Mouse (Mus musculus): ENCODE data around the gene Cbx1. TPM values are rescaled to one million over a fixed set of nuclear protein-coding genes. Genes with fewer than 3 reads are reported as not detected.

The Cbx1 gene
- polyA plus RNA-seq, 1 experiment from 2014 or later = 189 TPM

DNA sequence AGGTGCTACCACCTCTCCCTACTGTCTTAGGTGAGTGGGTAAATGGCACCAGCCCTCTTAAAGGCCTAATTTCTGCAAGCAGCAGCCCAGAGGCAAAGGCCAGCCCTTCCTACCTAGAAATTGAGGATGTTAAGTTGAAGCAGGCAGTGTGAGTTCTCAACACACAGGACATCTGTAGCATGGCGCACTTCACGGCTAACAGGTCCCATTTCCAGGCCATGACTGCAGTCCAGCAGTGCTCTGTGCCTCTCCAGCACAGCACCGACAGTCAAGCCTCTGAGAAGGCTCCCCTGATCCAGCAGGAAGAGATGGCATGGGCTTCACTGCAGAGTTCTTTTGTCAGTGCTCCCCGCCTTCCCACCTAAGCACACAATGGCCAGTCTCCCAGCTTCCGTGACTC lies 28.1 kb downstream of the Cbx1 start:
- no peak for ATAC-seq (ENCODE audit: insufficient number of reproducible peaks, insufficient read depth, low FRiP score, low TSS enrichment, low read depth)
- 92% methylated on average over 5 of the region's 5 CpGs for WGBS
- Histone ChIP-seq H3K4me2 (no peak overlapping the region), H3K9ac (replicated peaks) (no peak overlapping the region), H3K27ac (no peak overlapping the region), H3K4me1 (replicated peaks) (no peaks in the 10 kb centered on the region), H3K27me3 (no peaks in the 10 kb centered on the region), H3K36me3 (peaks cover 85% of the 10 kb centered on the region), H3K4me3 (replicated peaks) (no peak overlapping the region), H3K9me3 (no peaks in the 10 kb centered on the region)

DNA sequence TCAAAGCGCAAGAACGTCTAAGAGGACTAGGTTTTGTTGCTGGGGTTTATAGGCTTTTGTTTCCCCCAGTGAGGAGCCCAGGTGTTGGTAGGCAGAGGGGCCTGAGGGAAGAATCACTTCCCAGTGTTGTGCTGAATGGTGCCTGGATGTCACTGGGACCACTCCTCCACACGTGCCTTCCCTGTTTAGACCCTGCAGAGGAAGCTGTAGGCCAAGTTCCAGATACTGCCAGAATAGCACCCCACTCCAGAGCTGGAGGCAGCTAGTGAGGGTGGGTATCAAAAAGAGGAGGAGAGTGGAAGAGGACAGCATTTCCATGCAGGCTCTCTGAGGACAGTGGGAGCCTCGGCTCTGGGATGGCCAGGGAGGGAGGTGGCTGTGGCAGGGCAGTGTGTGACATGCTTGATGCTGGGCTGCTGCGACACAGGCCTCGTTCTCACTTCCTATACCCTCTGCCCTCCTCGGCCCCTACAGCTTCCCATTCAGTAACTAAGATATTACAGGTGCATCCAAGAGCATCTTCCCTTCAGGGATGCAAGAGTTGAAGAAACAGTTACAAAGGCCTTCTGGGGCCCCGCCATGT lies 29.3 kb downstream of the Cbx1 start:
- ATAC-seq (ENCODE audit: insufficient number of reproducible peaks, insufficient read depth, low FRiP score, low TSS enrichment, low read depth) = no peak
- Histone ChIP-seq H3K27ac (no peak overlapping the region), H3K4me3 (replicated peaks) (no peak overlapping the region), H3K36me3 (peaks cover 81% of the 10 kb centered on the region), H3K4me1 (replicated peaks) (peaks cover 8% of the 10 kb centered on the region), H3K4me2 (no peak overlapping the region), H3K9me3 (no peaks in the 10 kb centered on the region), H3K9ac (replicated peaks) (no peak overlapping the region), H3K27me3 (no peaks in the 10 kb centered on the region)
- WGBS = 90% methylated on average over 8 of the region's 8 CpGs

DNA sequence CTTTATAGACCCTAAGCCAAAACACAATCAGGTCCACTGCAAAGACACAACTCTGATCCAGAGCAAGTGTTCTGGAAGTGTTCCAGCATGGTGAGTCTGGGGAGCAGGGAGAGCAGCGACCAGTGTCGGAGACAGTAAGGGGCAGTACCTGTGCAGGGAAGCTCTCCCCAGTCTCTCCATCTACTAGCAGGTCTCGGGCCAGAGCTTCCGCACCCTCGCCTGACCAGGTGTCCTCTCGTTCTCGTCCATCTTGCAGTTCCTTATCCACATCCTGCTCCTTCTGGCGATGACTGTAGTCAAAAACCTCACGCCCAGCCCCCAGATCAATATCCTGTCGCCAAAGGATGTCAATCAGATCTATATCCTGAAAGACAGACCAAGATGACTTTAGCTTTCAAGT lies 33.0 kb downstream of the Cbx1 start:
- Histone ChIP-seq H3K4me1 (replicated peaks) (peaks cover 43% of the 10 kb centered on the region), H3K27ac (no peak overlapping the region), H3K9me3 (no peaks in the 10 kb centered on the region), H3K4me2 (no peak overlapping the region), H3K4me3 (replicated peaks) (no peak overlapping the region), H3K9ac (replicated peaks) (no peak overlapping the region), H3K27me3 (no peaks in the 10 kb centered on the region), H3K36me3 (peaks cover 68% of the 10 kb centered on the region)
- ATAC-seq (ENCODE audit: insufficient number of reproducible peaks, insufficient read depth, low FRiP score, low TSS enrichment, low read depth) = no peak
- WGBS = 92% methylated on average over 10 of the region's 10 CpGs

DNA sequence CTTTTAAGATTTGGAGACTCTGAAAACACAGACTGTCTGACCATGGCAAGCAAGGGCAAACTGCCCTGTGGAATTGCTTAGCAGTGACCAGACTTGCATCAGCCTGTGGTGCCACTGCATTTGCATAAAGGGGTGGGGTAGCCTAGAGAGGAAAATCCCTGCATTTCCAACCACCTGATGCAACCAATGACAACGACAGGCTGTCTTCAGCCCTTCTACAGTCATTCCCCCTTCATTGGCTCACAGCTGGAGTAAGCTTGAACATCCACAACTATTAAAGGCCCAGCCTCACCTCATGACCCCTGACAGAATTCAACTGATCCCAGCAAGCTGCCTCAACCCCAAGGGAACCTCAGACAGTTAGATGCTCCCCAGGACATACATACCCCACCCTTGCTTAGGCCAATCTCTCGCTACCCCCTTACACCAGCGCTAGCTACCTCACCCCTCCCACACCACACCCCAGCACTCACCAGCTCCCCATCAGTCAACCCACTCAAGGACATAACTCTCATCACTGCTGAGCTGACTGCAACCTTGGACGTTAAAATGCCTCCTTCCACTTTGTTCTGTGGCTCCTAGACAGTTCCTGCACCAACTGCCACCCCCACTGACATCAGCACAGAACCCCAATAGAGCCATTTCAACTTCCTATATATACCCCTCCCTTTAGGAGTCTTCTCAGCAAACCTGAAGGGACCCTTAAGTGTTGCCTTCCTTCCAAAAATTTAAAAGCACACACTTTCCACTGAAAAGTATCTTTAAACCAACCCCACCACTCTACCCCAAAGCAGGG lies 33.9 kb downstream of the Cbx1 start:
- H3K4me1 ChIP-seq (replicated peaks) = peaks cover 52% of the 10 kb centered on the region
- peaks cover 68% of the 10 kb centered on the region for H3K36me3 ChIP-seq
- peak overlapping the region; percentile 99 for H3K4me2 ChIP-seq
- H3K9me3 ChIP-seq = no peaks in the 10 kb centered on the region
- H3K4me3 ChIP-seq (replicated peaks) = peak overlapping the region; percentile 55
- ATAC-seq (ENCODE audit: insufficient number of reproducible peaks, insufficient read depth, low FRiP score, low TSS enrichment, low read depth) = no peak
- WGBS = 44% methylated on average over 4 of the region's 4 CpGs
- H3K27ac ChIP-seq = peak overlapping the region; percentile 87; the same call in 1 of the 2 replicates
- no peaks in the 10 kb centered on the region for H3K27me3 ChIP-seq
- peak overlapping the region; percentile 66; the same call in 1 of the 2 replicates for H3K9ac ChIP-seq (replicated peaks)

DNA sequence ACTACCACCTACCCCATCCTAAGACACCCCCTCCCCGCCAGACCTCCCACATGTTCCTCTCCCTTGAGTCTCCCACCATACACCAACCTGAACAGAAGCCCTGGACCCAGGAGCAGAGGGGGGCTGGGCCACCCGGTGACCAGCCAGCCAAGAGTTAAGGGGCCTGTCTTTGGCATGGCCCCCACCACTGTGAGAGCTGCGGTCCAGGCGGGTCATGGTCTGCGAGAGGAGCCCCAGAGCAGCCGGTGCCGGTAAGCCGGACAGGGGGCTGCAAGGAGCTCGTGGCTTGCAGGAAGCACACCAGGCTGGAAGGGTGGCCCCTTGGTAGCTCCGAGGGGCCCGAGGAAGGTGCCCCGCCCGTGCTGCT lies 34.5 kb downstream of the Cbx1 start:
- no peaks in the 10 kb centered on the region for H3K9me3 ChIP-seq
- H3K9ac ChIP-seq (replicated peaks) = peak overlapping the region; percentile 66
- peak; percentile 44 for ATAC-seq (ENCODE audit: insufficient number of reproducible peaks, insufficient read depth, low FRiP score, low TSS enrichment, low read depth)

DNA sequence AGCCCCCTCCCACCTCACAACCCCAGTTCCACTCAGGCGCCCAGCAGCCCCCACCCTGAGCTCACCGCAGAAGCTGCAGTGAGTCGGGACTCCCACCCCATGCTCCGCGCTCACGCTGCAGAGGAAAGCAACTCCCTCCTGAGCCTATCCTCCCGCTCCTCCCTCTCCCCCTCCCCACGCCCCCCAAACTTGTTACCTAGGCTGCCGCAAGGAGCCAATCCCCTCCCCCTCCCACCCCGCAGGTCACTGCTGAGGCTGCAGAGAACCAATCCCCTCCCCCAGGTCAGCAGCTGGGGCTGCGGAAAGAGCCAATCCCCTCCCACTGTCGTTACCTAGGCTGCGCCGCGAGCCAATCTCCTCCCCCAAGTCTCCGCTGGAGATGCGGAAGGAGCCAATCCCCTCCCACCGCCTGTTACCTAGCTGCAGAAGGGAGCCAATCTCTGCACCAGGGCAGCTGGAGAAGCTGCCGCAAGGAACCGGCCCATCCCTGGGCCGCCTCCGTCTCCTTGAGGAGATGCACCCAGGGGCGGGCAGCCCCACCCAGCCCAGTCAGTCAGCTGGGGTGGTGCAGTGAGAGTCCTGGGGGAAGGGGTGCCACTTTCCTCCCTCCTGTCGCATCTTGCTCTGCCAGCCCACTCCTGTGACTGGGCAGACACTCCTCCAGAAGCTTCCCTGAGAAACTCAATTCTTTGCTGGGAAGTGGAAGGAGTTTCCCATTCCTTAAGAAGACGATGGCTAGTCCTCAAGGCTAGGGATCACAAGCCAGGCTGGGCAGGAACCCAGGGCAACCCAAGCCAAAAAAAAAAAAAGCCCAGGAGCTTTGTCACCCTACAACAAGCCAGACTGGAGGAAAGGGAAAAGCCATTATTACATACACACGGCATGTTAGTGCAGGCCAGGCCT lies 35.2 kb downstream of the Cbx1 start:
- H3K27ac ChIP-seq = peak overlapping the region; percentile 87
- H3K9me3 ChIP-seq = no peaks in the 10 kb centered on the region
- peak; percentile 84 for ATAC-seq (ENCODE audit: insufficient number of reproducible peaks, insufficient read depth, low FRiP score, low TSS enrichment, low read depth)
- peak overlapping the region; percentile 99 for H3K4me2 ChIP-seq
- H3K9ac ChIP-seq (replicated peaks) = peak overlapping the region; percentile 66
- H3K4me3 ChIP-seq (replicated peaks) = peak overlapping the region; percentile 55
- peaks cover 58% of the 10 kb centered on the region for H3K36me3 ChIP-seq
- H3K4me1 ChIP-seq (replicated peaks) = peaks cover 62% of the 10 kb centered on the region
- H3K27me3 ChIP-seq = no peaks in the 10 kb centered on the region
- under 1% methylated on average over 23 of the region's 26 CpGs for WGBS

More for the DNA sequence above, 34.5 kb downstream of the Cbx1 start:
- peak overlapping the region; percentile 99 for H3K4me2 ChIP-seq
- H3K4me3 ChIP-seq (replicated peaks) = peak overlapping the region; percentile 55
- no peaks in the 10 kb centered on the region for H3K27me3 ChIP-seq
- 8% methylated on average over 13 of the region's 13 CpGs for WGBS
- peaks cover 65% of the 10 kb centered on the region for H3K36me3 ChIP-seq
- peak overlapping the region; percentile 87 for H3K27ac ChIP-seq
- peaks cover 57% of the 10 kb centered on the region for H3K4me1 ChIP-seq (replicated peaks)

DNA sequence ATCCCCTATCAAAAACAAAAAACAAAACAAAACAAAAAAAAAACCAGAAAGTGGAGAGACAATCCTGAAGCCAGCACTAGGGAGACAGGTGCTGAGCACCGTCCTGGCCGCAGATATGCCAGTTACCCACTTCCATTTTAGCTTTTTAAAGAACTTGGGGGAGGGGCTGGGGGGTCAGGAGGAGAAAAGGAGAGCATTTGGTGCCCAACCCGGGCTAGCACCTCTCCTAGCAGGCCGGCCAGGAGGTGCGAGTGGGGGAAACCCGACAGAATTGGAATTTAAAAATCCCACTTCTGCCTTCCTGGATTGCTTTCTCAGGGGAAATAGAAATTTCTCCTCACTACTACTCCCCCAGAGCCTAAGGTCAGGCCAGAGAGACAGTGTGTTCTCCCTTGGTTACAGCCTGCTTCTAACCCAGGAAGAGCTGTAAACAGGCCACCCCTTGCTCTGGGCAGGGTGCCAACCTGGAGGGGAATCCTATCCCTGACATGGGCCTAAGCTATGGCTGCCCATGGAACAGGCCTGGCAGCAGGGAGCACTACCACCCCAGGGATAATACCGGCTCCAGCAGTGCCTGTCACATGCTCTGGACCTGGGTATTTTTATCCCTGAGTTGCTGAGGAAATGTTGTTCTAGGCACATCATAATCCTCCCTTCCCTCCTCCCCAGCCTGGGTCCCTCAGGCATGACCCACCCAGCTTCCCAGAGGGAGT lies 36.0 kb downstream of the Cbx1 start:
- H3K9ac ChIP-seq (replicated peaks) = no peak overlapping the region; the same call in 1 of the 2 replicates
- H3K4me1 ChIP-seq (replicated peaks) = peaks cover 62% of the 10 kb centered on the region
- no peaks in the 10 kb centered on the region for H3K27me3 ChIP-seq
- H3K4me3 ChIP-seq (replicated peaks) = no peak overlapping the region
- WGBS = 42% methylated on average over 7 of the region's 7 CpGs
- H3K9me3 ChIP-seq = no peaks in the 10 kb centered on the region
- no peak for ATAC-seq (ENCODE audit: insufficient number of reproducible peaks, insufficient read depth, low FRiP score, low TSS enrichment, low read depth)
- peak overlapping the region; percentile 99 for H3K4me2 ChIP-seq
- peaks cover 50% of the 10 kb centered on the region for H3K36me3 ChIP-seq
- peak overlapping the region; percentile 87 for H3K27ac ChIP-seq

DNA sequence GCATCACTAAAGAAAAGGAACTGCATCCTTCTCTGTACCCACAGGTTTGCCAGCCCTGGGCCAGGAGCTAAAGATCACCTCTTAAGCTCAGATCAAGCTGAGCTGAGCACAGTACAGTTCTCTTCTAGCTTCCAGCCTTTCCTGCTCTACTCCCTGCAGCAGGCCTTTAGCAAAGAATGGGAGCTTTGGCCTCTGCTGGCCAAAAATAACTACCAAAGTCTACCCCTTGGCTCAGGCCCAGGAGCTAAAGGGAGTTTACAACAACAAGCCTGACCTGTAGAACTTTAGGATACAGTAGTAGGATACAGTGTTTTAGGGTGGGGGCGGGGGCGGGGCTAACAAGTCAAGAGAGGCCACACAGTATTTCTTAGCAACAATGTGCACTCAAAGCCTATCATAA lies 37.6 kb downstream of the Cbx1 start:
- Histone ChIP-seq H3K9me3 (no peaks in the 10 kb centered on the region), H3K4me2 (peak overlapping the region; percentile 38), H3K27ac (no peak overlapping the region), H3K27me3 (no peaks in the 10 kb centered on the region), H3K4me3 (replicated peaks) (peak overlapping the region; percentile 16; the same call in 1 of the 2 replicates), H3K36me3 (peaks cover 34% of the 10 kb centered on the region), H3K4me1 (replicated peaks) (peaks cover 66% of the 10 kb centered on the region), H3K9ac (replicated peaks) (peak overlapping the region; percentile 53; the same call in 1 of the 2 replicates)
- ATAC-seq (ENCODE audit: insufficient number of reproducible peaks, insufficient read depth, low FRiP score, low TSS enrichment, low read depth) = no peak
- WGBS = 69% methylated on average over 2 of the region's 2 CpGs

DNA sequence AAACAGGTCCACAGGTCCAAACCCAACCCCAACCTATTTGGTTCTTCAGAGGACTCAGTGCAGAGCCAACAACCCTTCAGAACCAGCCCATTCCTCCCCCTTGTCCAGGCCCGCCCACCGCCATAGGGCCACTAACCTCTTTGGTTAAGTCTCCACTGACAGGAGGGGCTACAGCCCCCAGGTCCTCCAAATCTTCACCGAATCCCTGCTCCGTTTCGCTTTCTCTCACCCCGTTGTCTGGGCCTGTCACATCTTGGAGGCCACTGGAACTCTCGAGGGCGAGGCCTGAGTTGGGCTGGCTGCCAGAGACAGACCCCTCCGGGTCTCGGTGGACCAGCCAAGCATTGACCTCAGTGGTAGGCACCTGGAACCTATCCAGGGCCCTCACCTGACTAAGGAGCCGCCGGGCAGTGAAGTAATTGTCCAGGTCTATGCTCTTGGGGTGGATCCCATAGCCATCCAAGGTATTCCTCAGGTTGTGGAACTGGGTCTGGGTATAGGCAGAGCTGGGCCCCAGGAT lies 38.2 kb downstream of the Cbx1 start:
- no peak for ATAC-seq (ENCODE audit: insufficient number of reproducible peaks, insufficient read depth, low FRiP score, low TSS enrichment, low read depth)
- Histone ChIP-seq H3K4me3 (replicated peaks) (peak overlapping the region; percentile 11; the same call in 1 of the 2 replicates), H3K9me3 (no peaks in the 10 kb centered on the region), H3K4me2 (peak overlapping the region; percentile 38; the same call in 1 of the 2 replicates), H3K4me1 (replicated peaks) (peaks cover 66% of the 10 kb centered on the region), H3K36me3 (peaks cover 28% of the 10 kb centered on the region), H3K27me3 (no peaks in the 10 kb centered on the region), H3K9ac (replicated peaks) (peak overlapping the region; percentile 53), H3K27ac (peak overlapping the region; percentile 45; the same call in 1 of the 2 replicates)
- WGBS = 89% methylated on average over 12 of the region's 12 CpGs

DNA sequence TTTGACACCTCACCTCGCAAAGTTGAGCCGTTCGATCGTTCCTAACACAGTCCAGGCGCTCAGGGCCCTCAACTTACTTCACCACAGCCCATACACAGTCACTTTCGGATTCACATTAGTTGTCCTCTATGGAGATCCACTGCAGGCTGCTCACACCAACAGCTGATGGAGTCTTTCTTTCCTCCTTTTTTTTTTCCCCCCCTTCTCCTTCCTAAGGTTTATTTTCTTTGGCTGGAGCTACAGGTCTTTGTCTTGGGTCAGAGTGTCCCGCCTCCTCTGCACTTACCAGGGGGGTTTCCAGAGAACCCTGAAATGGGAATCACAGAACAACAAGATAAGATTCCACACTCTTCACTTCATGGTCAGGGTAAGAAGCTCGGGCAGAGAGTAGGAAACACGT lies 39.0 kb downstream of the Cbx1 start:
- H3K9ac ChIP-seq (replicated peaks) = no peak overlapping the region
- H3K4me1 ChIP-seq (replicated peaks) = peaks cover 61% of the 10 kb centered on the region
- H3K36me3 ChIP-seq = peaks cover 22% of the 10 kb centered on the region
- H3K27me3 ChIP-seq = no peaks in the 10 kb centered on the region
- no peak overlapping the region for H3K27ac ChIP-seq
- 76% methylated on average over 9 of the region's 9 CpGs for WGBS
- no peak for ATAC-seq (ENCODE audit: insufficient number of reproducible peaks, insufficient read depth, low FRiP score, low TSS enrichment, low read depth)
- 0 out of 2 replicates have a peak overlapping the region, but pooled peaks have one; percentile 4 for H3K4me3 ChIP-seq (replicated peaks)
- H3K9me3 ChIP-seq = no peaks in the 10 kb centered on the region
- peak overlapping the region; percentile 82 for H3K4me2 ChIP-seq
